Mouse (Mus musculus): ENCODE data around the gene Gm47985. TPM values are rescaled to one million over a fixed set of nuclear protein-coding genes. Genes with fewer than 3 reads are reported as not detected.

The Gm47985 gene
- total RNA-seq, 2 experiments from 2014 or later: not detected

DNA sequence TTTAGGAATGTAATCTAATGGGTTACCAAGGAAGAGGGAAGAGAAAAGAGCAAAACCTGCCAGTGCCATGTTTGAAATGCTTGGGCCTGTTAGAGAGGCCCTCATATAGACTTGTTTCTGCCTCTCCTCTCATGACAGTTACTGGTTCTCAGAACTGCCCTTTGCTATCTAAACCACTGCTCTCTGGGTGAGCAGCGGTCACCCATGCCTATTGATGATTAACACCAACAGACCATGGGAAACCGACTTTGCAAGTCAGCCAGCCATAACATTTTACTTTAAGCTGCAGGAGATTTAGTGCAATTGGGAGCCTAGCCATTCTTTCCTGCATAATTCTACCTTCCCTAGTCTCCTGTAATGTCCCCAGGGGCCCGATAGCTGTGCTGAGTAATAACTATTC lies 34.1 kb downstream of the Gm47985 start:
- no peak for DNase-seq (ENCODE audit: low spot score in 2 of 2)
- no peak overlapping the region for H3K27ac ChIP-seq

GRCm38 (mm10) chr1:151219045-151219444 lies 36.7 kb downstream of the Gm47985 start:
- Histone ChIP-seq H3K27ac (no peak overlapping the region), H3K4me3 (no peak overlapping the region)
- no peak for TF ChIP-seq CTCF (conservative IDR thresholded peaks at IDR 0.05)
- DNase-seq (ENCODE audit: low spot score in 2 of 2): no peak

More for the DNA sequence above, 34.1 kb downstream of the Gm47985 start:
- no peak for TF ChIP-seq CTCF (conservative IDR thresholded peaks at IDR 0.05)
- no peak overlapping the region for H3K4me3 ChIP-seq

GRCm38 (mm10) chr1:151220098-151220497 lies 37.8 kb downstream of the Gm47985 start:
- DNase-seq (ENCODE audit: low spot score in 2 of 2): no peak
- TF ChIP-seq CTCF (conservative IDR thresholded peaks at IDR 0.05): no peak
- Histone ChIP-seq H3K27ac (no peak overlapping the region), H3K4me3 (no peak overlapping the region)

DNA sequence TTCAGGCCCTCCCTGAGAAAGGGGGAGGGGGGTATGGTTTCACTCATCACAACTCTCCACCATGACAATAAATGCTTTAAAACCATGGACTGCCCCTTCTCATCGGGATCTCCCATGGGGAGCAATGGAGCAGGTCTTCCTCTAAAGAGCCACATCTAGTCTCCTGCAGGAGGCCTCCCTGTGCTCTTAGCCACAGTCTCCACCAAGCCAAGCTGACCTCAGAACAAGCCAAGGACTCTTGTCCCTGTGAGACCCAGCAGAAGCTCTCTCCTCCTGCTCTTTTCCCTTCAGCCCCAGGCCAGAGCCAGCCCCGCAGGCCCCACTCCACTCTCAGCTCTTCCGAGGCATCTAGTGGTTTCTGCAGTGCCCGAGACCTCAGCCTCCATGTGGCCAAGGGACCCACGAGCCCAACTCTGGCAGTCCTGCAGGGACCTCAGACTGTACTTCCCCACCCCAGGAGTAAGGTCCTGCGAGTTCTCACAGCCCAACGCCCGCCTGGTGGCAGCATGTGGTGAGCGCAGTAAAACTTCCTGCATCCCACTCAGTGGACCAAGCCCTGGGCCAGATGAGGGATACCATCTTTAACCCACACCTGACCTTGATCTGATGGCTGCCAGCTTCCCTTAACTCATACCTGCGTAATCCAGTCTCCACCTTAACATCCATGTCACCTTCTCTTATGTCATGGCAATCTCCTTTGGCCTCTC lies 40.4 kb downstream of the Gm47985 start:
- no peak for DNase-seq (ENCODE audit: low spot score in 2 of 2)
- Histone ChIP-seq H3K27ac (no peak overlapping the region), H3K4me3 (no peak overlapping the region)
- 0 out of 2 replicates have a peak, but pooled peaks have one; percentile 3 for TF ChIP-seq CTCF (conservative IDR thresholded peaks at IDR 0.05)

- no peak overlapping the region for H3K27ac ChIP-seq
- H3K4me3 ChIP-seq: no peak overlapping the region
- no peak for TF ChIP-seq CTCF (conservative IDR thresholded peaks at IDR 0.05)
- no peak for DNase-seq (ENCODE audit: low spot score in 2 of 2)
Observed at GRCm38 (mm10) chr1:151223377-151223776, 41.0 kb downstream of the Gm47985 start.

DNA sequence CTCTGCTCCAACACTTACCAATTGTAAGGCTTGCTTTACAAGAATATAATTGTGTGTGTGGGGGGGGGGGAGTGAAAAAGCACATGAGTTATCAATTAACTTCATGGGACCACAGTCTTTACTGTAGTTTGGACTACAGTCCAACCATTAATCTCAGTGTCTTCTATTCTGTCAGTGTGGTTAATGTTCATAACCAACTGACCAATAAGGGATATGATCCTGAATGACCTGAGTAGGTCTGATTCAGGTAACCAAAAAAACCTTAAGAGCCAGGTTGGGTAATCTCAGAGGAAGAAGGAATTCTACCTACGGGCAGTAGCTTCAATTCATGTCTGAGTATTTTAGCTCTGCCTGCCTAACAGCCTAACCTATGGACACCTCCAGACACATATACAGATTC lies 42.2 kb downstream of the Gm47985 start:
- no peak for DNase-seq (ENCODE audit: low spot score in 2 of 2)
- H3K27ac ChIP-seq: no peak overlapping the region

DNA sequence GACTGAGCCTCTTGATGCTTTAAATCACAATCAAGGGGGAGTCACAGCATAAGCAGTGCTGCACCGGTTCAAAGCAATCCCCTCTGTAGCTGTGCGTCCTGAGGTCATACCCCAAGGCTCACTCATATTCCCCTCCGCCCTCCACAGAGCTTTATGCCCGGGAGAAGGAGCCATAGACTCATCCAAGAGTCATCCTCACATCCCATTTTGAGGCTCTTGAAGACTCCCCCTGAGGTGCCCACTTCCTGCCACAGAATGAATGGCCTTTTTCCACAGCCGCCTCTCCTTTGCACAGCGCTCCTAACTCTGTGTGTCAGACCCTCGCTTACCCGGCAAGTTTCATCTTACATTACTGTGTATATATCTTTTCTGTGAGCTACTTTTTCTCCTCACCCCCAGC lies 45.2 kb downstream of the Gm47985 start:
- no peak for DNase-seq (ENCODE audit: low spot score in 2 of 2)
- no peak for TF ChIP-seq CTCF (conservative IDR thresholded peaks at IDR 0.05)
- H3K4me3 ChIP-seq: no peak overlapping the region
- H3K27ac ChIP-seq: no peak overlapping the region

More for the DNA sequence above, 42.2 kb downstream of the Gm47985 start:
- no peak for TF ChIP-seq CTCF (conservative IDR thresholded peaks at IDR 0.05)
- no peak overlapping the region for H3K4me3 ChIP-seq

GRCm38 (mm10) chr1:151228320-151228989 lies 46.1 kb downstream of the Gm47985 start:
- DNase-seq (ENCODE audit: low spot score in 2 of 2): no peak

GRCm38 (mm10) chr1:151232346-151232745 lies 50.0 kb downstream of the Gm47985 start:
- no peak for TF ChIP-seq CTCF (conservative IDR thresholded peaks at IDR 0.05)
- no peak overlapping the region for H3K27ac ChIP-seq
- DNase-seq (ENCODE audit: low spot score in 2 of 2): no peak
- H3K4me3 ChIP-seq: no peak overlapping the region

More at GRCm38 (mm10) chr1:151228320-151228989, 46.1 kb downstream of the Gm47985 start:
- Histone ChIP-seq H3K4me3 (no peak overlapping the region), H3K27ac (no peak overlapping the region)
- no peak for TF ChIP-seq CTCF (conservative IDR thresholded peaks at IDR 0.05)

DNA sequence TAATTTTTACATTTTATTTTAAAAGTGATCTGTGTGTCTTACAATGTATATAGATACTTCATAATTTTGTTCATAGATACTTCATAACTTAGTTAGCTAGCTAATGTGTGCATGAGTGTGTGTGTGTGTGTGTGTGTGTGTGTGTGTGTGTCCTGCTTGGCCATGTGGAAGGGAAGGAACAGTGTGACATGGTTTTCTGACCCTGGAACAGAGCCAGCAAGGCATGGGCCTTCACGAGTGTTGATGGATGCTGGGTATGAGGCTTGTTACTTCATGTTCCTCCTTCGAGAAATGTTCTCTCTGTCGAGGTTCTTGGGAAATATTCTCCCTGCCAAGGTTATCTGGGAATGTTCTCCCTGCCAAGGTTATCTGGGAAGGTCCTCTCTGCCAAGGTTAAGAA lies 51.4 kb downstream of the Gm47985 start:
- Histone ChIP-seq H3K4me3 (no peak overlapping the region), H3K27ac (no peak overlapping the region)
- TF ChIP-seq CTCF (conservative IDR thresholded peaks at IDR 0.05): no peak
- no peak for DNase-seq (ENCODE audit: low spot score in 2 of 2)

Other genes with a start within 250 kb of the Gm47985 start
- gene Hmcn1, start 189.1 kb upstream of the Gm47985 start, total RNA-seq (2021): 1 to 10 TPM; 1.6 to 2.0 TPM
- not detected for gene Gm8947, start 9.8 kb downstream of the Gm47985 start, total RNA-seq (2021)
- gene Gm47995, start 15.9 kb downstream of the Gm47985 start, total RNA-seq (2021): not detected
- not detected for gene 3110040M04Rik, start 21.6 kb downstream of the Gm47985 start, total RNA-seq (2021)
- gene Gm47996, start 27.6 kb downstream of the Gm47985 start, total RNA-seq (2021): not detected
- gene Ivns1abp, start 161.9 kb downstream of the Gm47985 start, total RNA-seq (2021): 10 to 100 TPM; 85.8 to 96.9 TPM
- 10 to 100 TPM; 11.6 to 21.2 TPM for gene Swt1, start 245.9 kb downstream of the Gm47985 start, total RNA-seq (2021)
- 10 to 100 TPM; 31.7 to 35.5 TPM for gene Trmt1l, start 246.0 kb downstream of the Gm47985 start, total RNA-seq (2021)